Mouse (Mus musculus) midbrain, embryonic 14.5 days (tissue): Measurements from ENCODE around the gene A730061H03Rik. TPM values are rescaled to one million over a fixed set of nuclear protein-coding genes. Genes with fewer than 3 reads are reported as not detected.

Experiments
- ATAC-seq: fragments of 200-750 bp; cut with Nextera tagmentation; 2 replicates; pipeline ENCODE4 v1.8.0; 2017; ENCODE audit warnings: moderate number of reproducible peaks, moderate library complexity; ENCODE audit not compliant: low FRiP score, low TSS enrichment
- DNase-seq: peaks from one replicate; pipeline ENCODE4 v3.0.0-alpha.2; 2015
- H3K27ac ChIP-seq: fragments of 300-500 bp; sonication (generic); replicated peaks from 2 replicates; pipeline ENCODE4 v1.5.1; 2014; ENCODE audit warnings: mild to moderate bottlenecking, low read depth, low read length, moderate library complexity
- H3K27me3 ChIP-seq: fragments of 300-500 bp; sonication (generic); 2 replicates; pipeline ENCODE4 v1.6.1; 2014; ENCODE audit warnings: low read length, control low read depth, mixed read lengths; ENCODE audit not compliant: control insufficient read depth, insufficient read depth
- H3K36me3 ChIP-seq: fragments of 300-500 bp; sonication (generic); 2 replicates; pipeline ENCODE4 v1.6.1; 2014; ENCODE audit warnings: low read length, control low read depth; ENCODE audit not compliant: control insufficient read depth, insufficient read depth
- H3K4me1 ChIP-seq: fragments of 300-500 bp; sonication (generic); 2 replicates; pipeline ENCODE4 v1.6.1; 2014; ENCODE audit warnings: mild to moderate bottlenecking, antibody characterized with exemption, low read length, control low read depth; ENCODE audit not compliant: control insufficient read depth, insufficient read depth
- H3K4me2 ChIP-seq: fragments of 300-500 bp; sonication (generic); 2 replicates; pipeline ENCODE4 v1.6.1; 2014; ENCODE audit warnings: mild to moderate bottlenecking, low read length, moderate library complexity
- H3K4me3 ChIP-seq: fragments of 300-500 bp; sonication (generic); replicated peaks from 2 replicates; pipeline ENCODE4 v1.5.1; 2014; ENCODE audit warnings: low read depth, low read length
- H3K9ac ChIP-seq: fragments of 300-500 bp; sonication (generic); replicated peaks from 2 replicates; pipeline ENCODE4 v1.6.1; 2014; ENCODE audit warnings: mild to moderate bottlenecking, low read length, moderate library complexity
- H3K9me3 ChIP-seq: fragments of 300-500 bp; sonication (generic); 2 replicates; pipeline ENCODE4 v1.6.1; 2016; ENCODE audit warnings: low read length, control low read depth, mixed read lengths; ENCODE audit not compliant: control insufficient read depth
- WGBS: fragments of 180-500 bp; shearing (Covaris S2); extraction: QIAGEN DNeasy Blood & Tissue Kit; methylation state at CpG from one replicate; pipeline ENCODE4 v1.1.7; 2014; 5-methylcytosine and 5-hydroxymethylcytosine counted together
- polyA plus RNA-seq: library from polyadenylated mRNA; unstranded; fragments of >200 nt; fragmentation: Nextera tagmentation; extraction: Ambion mirVana; gene quantifications from 2 replicates; pipeline ENCODE4 v1.2.1, GENCODE M21; 2014

A730061H03Rik gene
- 1.7 and 2.1 TPM in 2 replicates for polyA plus RNA-seq

DNA sequence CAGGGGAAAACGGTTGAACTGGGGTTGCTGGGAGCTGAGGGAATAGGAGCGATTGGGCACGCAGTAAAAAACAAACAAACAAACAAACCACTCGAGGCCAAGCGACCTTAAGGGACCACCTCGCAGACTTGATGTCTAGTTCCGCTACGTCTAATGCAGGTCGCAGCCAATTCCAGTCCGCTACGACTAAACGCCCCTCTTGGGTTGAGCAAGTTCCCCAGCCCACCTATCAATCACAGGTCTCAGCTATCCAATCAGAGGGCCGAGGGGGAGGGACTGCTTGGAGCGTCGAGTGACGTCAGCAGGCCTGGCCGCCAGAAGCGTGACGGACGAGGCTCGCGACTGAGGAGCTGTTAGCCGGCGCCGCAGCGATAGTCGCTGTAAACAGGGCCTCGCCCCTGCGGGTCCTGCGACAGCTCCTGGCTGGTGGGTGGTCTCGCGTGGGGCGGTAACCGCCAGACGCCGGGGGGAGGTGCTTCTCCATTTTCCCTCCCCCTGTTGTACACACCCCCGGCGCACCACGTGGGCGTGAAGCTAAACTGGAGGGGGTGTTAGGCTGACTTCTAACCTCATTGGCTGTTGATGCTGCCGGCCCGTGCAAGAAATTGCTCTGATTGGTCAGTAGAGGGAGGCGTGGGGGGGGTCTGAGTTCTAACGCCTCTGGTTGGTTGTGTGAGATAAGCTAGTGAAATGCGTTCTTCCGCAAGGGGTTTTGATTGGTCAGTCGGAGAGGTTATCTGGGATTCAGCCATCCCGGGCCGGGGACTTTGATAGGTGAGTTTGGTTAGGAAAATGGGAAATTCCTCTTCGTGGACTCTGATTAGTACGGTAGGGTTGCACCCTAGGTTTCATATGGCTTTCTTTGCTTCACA is at the start of gene A730061H03Rik:
Gene A730061H03Rik (minus strand): TSS at position 205 of the 872 bp plus-strand sequence.
- Histone ChIP-seq H3K27me3 (no peaks in the 10 kb centered on the region), H3K9me3 (no peaks in the 10 kb centered on the region), H3K36me3 (peaks cover 22% of the 10 kb centered on the region), H3K27ac (peak within 1 kb of the TSS; percentile 98), H3K9ac (peak within 1 kb of the TSS; percentile 75), H3K4me1 (peaks cover 11% of the 10 kb centered on the region), H3K4me2 (peak within 1 kb of the TSS; percentile 89), H3K4me3 (peak within 1 kb of the TSS; percentile 67)
- under 1% methylated on average over 51 of the region's 51 CpGs for whole genome bisulfite sequencing
- DNase-seq (peak; percentile 99), ATAC-seq (peak; percentile 97)

DNA sequence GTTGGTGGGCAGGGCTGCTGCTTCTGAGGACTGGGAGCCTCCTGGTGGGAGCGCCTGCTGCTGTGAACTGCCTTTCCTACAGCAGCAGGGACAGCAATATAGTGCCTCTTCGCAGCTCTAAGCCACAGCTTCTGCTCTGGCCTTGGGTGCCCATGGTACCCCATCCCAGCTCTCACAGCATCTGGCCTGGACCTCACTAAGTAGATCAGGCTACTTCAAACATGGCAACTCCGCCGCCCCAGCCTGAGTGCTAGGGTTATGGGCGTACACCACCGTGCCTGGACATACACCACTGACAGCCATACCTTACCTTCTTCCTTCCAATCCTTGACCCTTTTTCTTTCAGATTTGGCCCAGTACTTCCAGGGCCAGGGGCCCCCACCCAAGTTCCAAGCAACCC is 48.1 kb upstream of the A730061H03Rik start:
- Histone ChIP-seq H3K27me3 (no peaks in the 10 kb centered on the region), H3K4me2 (no peak overlapping the region), H3K4me1 (no peaks in the 10 kb centered on the region), H3K9ac (no peak overlapping the region), H3K27ac (no peak overlapping the region), H3K9me3 (no peaks in the 10 kb centered on the region), H3K36me3 (peaks cover 65% of the 10 kb centered on the region), H3K4me3 (no peak overlapping the region)
- 95% methylated on average over 6 of the region's 6 CpGs for WGBS
- no peak for DNase-seq
- ATAC-seq: no peak

DNA sequence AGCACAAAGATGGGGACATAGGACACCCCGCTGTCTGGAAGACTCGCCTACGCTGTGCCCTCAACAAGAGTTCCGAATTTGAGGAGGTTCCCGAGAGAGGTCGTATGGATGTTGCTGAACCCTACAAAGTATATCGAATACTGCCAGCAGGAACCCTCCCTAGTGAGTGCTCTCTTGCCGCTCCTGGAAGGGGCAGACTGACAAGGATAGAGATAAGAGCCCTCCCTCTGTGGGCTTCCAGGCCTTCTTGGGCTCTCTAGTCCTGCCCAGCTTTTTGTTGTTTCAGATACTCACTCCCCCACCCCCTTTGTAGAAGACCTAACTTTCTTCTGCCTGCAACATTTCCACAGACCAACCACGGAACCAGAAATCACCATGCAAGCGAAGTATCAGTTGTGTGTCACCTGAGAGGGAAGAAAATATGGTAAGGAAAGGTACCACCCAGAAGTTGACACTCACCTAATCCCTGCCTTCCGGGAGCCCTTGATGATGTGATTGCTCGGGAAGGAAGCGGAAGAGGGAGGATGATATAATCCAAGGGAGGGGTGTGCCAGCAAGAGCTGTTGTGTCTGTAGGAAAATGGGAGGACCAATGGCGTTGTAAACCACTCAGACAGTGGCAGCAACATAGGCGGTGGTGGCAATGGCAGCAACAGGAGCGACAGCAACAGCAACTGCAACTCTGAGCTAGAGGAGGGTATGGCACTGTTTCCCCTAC is 45.7 kb upstream of the A730061H03Rik start:
- Histone ChIP-seq H3K27me3 (no peaks in the 10 kb centered on the region), H3K9me3 (no peaks in the 10 kb centered on the region), H3K36me3 (peaks cover 88% of the 10 kb centered on the region), H3K9ac (no peak overlapping the region), H3K4me3 (no peak overlapping the region), H3K27ac (no peak overlapping the region), H3K4me1 (no peaks in the 10 kb centered on the region), H3K4me2 (no peak overlapping the region)
- DNase-seq: no peak
- ATAC-seq: no peak
- 95% methylated on average over 16 of the region's 16 CpGs for WGBS

DNA sequence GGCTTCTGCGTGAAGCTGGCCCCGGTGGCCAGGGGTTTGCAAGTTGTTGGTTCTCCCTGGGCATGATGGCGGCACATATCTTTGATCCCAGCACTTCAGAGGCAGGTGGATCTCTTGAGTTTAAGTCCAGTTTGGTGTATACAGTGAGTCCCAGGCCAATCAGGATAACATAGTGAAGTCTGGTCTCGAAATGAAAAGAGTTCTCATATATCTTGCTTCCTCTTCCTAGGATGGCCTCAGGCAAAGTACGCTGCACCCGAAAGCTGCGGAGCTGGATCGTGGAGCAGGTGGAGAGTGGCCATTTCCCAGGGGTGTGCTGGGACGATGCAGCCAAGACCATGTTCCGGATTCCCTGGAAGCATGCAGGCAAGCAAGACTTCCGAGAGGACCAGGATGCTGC is 44.6 kb upstream of the A730061H03Rik start:
- ATAC-seq (no peak), DNase-seq (no peak)
- H3K27ac ChIP-seq: no peak overlapping the region
- 94% methylated on average over 11 of the region's 11 CpGs for WGBS
- peaks cover 89% of the 10 kb centered on the region for H3K36me3 ChIP-seq
- no peaks in the 10 kb centered on the region for H3K27me3 ChIP-seq
- no peak overlapping the region for H3K9ac ChIP-seq
- no peak overlapping the region for H3K4me3 ChIP-seq
- no peaks in the 10 kb centered on the region for H3K4me1 ChIP-seq
- no peaks in the 10 kb centered on the region for H3K9me3 ChIP-seq
- H3K4me2 ChIP-seq: no peak overlapping the region

DNA sequence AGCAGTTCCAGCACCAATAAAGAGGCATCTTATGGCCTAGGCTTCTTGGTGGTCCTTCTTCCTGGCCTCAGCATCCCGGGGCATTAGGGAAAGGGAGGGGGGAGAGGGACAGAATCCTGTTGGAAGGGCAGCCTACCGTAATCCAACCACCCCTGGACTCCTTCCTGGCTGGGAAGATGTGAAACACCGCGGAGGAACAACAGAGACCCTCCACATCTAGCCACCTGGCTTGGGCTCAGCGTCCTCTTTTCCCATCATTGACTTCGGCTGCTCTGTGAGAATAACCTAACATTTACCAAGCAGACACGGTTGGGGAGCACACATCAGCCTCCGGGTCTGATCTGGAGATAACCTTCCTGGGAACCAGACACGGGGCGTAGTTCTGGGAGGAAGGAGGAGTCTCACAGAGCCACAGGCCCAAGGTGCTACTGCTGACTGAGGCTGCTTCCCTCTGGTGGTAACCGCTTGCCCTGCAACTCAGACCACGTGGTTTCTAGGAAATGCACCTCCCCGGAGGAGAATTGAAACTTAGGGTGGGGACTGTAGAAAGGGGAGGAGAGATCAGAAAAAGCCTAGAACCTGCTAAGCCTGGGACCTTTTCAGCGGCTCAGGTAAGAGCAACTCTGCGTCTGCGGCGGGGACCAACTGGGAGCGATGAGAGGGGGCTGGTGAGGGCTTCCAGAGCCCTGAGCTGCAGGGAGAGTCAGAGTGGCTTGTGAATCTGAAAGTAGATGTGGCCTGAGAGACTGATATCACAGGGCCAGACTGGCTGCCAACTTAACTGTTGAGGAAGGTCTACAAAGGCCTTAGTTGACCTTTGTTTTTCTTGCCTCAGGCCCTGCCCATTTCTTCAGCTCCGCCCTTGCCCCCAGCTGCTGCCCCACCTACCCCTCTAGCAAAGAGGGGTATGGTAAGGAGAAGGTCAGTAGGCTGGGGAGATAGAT is 43.7 kb upstream of the A730061H03Rik start:
- Histone ChIP-seq H3K4me1 (no peaks in the 10 kb centered on the region), H3K4me2 (peak overlapping the region; percentile 28), H3K9ac (peak overlapping the region; percentile 36; the same call in 1 of the 2 replicates), H3K4me3 (no peak overlapping the region), H3K36me3 (peaks cover 89% of the 10 kb centered on the region), H3K27me3 (no peaks in the 10 kb centered on the region), H3K9me3 (no peaks in the 10 kb centered on the region), H3K27ac (no peak overlapping the region)
- peak; percentile 83 for DNase-seq
- WGBS: 21% methylated on average over 19 of the region's 19 CpGs
- peak; percentile 87 for ATAC-seq

DNA sequence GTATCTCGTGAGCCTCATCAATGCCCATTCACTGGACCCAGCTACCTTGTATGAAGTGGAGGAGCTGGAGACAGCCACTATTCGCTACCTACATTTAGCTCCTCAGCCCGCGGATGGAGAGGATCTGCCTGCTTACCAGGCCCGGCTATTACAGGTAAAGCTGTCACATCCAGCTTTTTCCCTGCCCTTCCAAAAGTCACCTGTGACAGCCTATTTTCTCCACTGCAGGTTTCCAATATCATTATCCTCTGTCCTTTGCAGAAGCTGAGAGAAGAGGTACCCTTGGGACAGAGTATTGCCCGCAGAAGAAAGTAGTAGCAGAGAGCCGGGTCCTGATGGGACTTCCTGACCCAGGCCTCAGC is 43.0 kb upstream of the A730061H03Rik start, which contains the start of gene Irf9:
Gene Irf9 (plus strand): TSS at position 301 of the 362 bp plus-strand sequence.
- H3K36me3 ChIP-seq: peaks cover 89% of the 10 kb centered on the region
- peak within 1 kb of the TSS; percentile 36; the same call in 1 of the 2 replicates for H3K9ac ChIP-seq
- H3K27ac ChIP-seq: no peak within 1 kb of the TSS
- H3K9me3 ChIP-seq: no peaks in the 10 kb centered on the region
- H3K4me3 ChIP-seq: no peak within 1 kb of the TSS
- H3K4me2 ChIP-seq: peak within 1 kb of the TSS; percentile 28
- DNase-seq (no peak), ATAC-seq (no peak)
- whole genome bisulfite sequencing: 87% methylated on average over 7 of the region's 7 CpGs
- no peaks in the 10 kb centered on the region for H3K4me1 ChIP-seq
- H3K27me3 ChIP-seq: no peaks in the 10 kb centered on the region

DNA sequence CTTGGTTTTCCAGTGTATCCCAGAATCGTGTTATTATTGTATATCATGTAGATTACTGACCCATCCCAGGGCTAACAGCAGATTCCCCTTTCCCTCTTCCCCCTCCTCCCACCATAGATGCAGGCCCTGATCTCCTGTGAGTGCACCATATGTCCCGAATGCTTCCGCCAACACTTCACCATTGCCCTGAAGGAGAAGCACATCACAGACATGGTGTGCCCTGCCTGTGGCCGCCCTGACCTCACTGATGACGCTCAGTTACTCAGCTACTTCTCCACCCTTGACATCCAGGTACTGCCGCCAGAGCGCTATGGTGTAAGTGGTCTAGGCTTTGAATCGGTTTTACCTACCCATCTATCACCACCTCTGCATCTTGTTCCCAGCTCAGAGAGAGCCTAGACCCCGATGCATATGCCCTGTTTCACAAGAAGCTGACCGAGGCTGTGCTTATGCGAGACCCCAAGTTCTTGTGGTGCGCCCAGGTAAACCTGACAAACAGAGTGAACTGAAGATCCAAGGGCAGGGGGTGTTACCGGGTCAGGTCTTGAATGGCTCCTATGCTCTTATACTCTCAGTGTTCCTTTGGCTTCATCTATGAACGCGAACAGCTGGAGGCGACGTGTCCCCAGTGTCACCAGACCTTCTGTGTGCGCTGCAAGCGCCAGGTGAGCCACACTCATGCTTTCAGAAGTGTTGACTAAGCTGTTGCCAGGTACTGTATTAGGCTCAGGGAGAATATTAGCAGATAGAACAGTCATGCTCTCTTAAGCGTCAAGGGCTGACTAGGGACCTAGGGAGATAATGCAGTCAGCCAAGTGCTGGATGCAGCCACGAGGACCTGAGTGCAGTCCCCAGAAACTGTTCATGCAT is 38.5 kb upstream of the A730061H03Rik start:
- no peaks in the 10 kb centered on the region for H3K9me3 ChIP-seq
- no peak overlapping the region for H3K9ac ChIP-seq
- WGBS: 96% methylated on average over 21 of the region's 21 CpGs
- no peak overlapping the region for H3K4me2 ChIP-seq
- no peaks in the 10 kb centered on the region for H3K27me3 ChIP-seq
- ATAC-seq: no peak
- no peak overlapping the region for H3K4me3 ChIP-seq
- H3K36me3 ChIP-seq: peaks cover 91% of the 10 kb centered on the region
- H3K4me1 ChIP-seq: no peaks in the 10 kb centered on the region
- DNase-seq: no peak
- no peak overlapping the region for H3K27ac ChIP-seq
